Mouse (Mus musculus): Measurements from ENCODE around the gene Vps45.

DNA sequence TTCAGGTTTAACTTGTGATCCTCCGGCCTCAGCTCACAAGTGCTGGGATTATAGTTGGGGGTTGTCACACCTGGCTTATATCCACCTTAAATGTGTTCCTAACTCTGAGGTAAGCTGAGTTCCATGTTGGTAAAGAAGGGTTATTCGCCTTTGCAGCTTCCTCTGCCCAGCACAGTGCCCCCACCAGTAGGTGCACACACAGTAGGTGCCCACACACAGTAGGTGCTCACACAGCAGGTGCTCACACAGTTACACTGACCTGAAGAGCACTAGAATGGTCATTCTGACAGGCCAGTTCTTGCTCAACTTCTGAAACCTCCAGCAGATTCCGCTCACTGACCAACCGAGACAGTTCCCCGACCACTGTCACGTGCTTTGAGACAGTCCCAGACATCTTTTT, 17.2 kb downstream of the Vps45 start:
- TF ChIP-seq POLR2A (IDR thresholded peaks at IDR 0.05; ENCODE audit: control insufficient read depth, extremely low read depth, insufficient read depth, low read length, poor library complexity), result no peak
- TF ChIP-seq CTCF (IDR thresholded peaks at IDR 0.05; ENCODE audit: borderline replicate concordance, control insufficient read depth, extremely low read depth, insufficient read depth, low read length, poor library complexity), result no peak

All from thymus, adult 2 months (tissue).